Mouse (Mus musculus) splenic B cell, adult 2 months (primary cell): ENCODE data around the gene Ptpn7.

Source experiments
- DNase-seq: peaks from one replicate; pipeline ENCODE4 v3.0.0-alpha.2; 2011; ENCODE audit warnings: low read depth, low spot score
- H3K27me3 ChIP-seq: 2 replicates; pipeline ENCODE4 v1.6.1; 2012; ENCODE audit warnings: mild to moderate bottlenecking, low read length, moderate library complexity, mixed read lengths; ENCODE audit not compliant: control insufficient read depth, poor library complexity, insufficient read depth, severe bottlenecking
- H3K36me3 ChIP-seq: 2 replicates; pipeline ENCODE4 v1.6.1; 2012; ENCODE audit warnings: mild to moderate bottlenecking, low read length, moderate library complexity, mixed read lengths; ENCODE audit not compliant: control insufficient read depth, poor library complexity, insufficient read depth, severe bottlenecking

The Ptpn7 gene

DNA sequence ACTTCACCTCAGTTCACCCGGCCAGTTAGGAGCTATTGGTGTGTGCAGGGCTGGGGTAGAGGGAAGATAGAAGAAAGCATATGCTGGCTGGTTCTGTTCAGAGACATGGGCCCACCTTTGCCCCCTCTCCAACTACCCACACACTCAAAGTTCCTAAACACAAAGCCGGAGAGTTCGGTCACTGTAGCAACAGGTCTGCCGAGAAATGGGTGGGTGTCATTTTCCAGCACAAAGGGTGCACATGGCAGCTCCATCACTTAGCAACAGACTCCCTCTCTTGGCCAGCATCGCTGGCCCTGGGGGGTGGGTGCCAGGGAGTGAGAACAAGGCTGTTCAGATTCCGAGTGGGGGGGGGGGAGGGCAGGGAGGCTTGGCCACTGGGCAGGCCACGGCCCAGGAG, 26.6 kb downstream of the Ptpn7 start:
- Histone ChIP-seq H3K36me3 (peaks cover 7% of the 10 kb centered on the region), H3K27me3 (no peaks in the 10 kb centered on the region)
- DNase-seq, result no peak

GRCm38 (mm10) chr1:135159556-135160123, 27.1 kb downstream of the Ptpn7 start:
- DNase-seq, result no peak
- Histone ChIP-seq H3K36me3 (peaks cover 7% of the 10 kb centered on the region), H3K27me3 (no peaks in the 10 kb centered on the region)

DNA sequence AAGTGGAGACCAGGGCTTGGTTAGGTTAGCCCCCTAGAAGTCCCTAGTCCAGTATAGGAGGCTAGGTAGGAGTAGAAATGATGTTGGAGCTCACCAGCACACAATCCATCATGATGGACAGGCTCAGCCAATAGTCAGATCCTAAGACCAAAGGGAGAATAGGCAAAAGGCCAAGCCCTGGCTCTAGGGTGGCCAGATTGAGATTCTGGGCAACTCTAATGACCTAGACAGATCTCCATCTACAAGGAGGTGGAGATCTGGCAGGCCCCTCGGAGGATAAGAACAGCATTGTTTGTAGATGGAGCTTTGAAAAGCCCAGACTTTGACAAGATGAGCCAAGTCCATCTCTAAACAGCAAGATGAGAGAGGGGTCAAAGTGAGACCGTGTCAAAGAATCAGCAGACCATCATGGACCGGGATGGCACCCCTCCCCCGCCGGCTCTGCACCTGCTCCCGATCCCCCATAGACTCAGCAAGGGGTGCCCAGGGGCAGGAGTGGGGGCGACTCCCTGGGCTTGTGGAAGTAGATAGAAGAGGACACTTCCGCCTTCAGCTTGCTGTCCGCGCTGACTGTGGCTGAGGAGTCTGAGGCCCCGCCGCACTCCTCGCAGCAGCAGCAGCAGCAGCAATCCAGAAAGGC, 28.0 kb downstream of the Ptpn7 start:
- peaks cover under 1% of the 10 kb centered on the region; the same call in 1 of the 2 replicates for H3K36me3 ChIP-seq
- H3K27me3 ChIP-seq, result no peaks in the 10 kb centered on the region
- DNase-seq, result no peak

DNA sequence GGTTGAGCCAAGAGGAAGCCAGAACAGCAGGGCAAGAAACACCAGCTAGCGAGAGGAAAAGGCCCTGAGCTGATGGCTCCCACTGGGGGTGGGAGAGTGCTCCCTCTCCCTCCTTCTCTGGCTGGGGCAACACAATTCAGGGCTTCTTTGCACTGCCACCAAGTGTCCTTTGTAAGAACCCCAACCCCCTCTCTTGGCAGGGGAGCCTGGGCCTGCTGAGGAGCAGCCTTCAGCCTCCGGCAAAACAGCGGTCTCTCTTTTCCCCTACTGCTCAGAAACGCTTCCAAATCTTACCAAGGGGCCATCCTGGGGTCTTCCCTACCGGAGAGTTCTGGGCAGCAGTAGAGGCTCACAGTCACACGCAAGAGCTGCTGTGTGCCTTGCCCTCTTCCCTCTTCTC, 30.2 kb downstream of the Ptpn7 start:
- DNase-seq, result no peak
- H3K27me3 ChIP-seq, result no peaks in the 10 kb centered on the region
- no peaks in the 10 kb centered on the region for H3K36me3 ChIP-seq

GRCm38 (mm10) chr1:135167435-135167834, 34.9 kb downstream of the Ptpn7 start, which contains the start of gene Gpr37l1:
Gene Gpr37l1, minus strand, starts transcription at chr1:135167681.
- Histone ChIP-seq H3K27me3 (no peaks in the 10 kb centered on the region), H3K36me3 (no peaks in the 10 kb centered on the region)
- DNase-seq, result no peak

GRCm38 (mm10) chr1:135168453-135169200, 36.1 kb downstream of the Ptpn7 start:
- DNase-seq, result no peak
- no peaks in the 10 kb centered on the region for H3K27me3 ChIP-seq
- H3K36me3 ChIP-seq, result no peaks in the 10 kb centered on the region

GRCm38 (mm10) chr1:135169556-135170224, 37.2 kb downstream of the Ptpn7 start:
- no peaks in the 10 kb centered on the region; the same call in 1 of the 2 replicates for H3K27me3 ChIP-seq
- H3K36me3 ChIP-seq, result no peaks in the 10 kb centered on the region
- no peak for DNase-seq

DNA sequence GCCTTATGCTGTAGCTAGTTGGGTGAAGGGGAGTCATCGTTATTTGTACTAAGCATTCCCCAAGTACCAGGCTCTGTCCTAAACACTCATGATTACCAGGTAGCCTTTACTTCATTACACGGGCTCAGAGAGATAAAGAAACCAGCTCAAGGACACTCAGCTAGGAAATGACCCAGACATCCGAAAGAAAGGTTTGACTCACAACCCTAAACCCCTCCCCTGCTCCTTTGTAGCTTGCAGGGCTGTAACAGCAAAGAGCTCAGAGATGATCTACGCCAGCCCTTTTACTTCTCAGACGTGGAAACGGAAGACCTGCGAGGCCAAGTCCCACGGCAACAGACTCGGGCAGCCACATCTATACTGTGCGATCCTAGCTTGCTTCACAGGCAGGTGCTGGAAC, 37.8 kb downstream of the Ptpn7 start:
- DNase-seq, result no peak
- no peaks in the 10 kb centered on the region; the same call in 1 of the 2 replicates for H3K27me3 ChIP-seq
- no peaks in the 10 kb centered on the region for H3K36me3 ChIP-seq

DNA sequence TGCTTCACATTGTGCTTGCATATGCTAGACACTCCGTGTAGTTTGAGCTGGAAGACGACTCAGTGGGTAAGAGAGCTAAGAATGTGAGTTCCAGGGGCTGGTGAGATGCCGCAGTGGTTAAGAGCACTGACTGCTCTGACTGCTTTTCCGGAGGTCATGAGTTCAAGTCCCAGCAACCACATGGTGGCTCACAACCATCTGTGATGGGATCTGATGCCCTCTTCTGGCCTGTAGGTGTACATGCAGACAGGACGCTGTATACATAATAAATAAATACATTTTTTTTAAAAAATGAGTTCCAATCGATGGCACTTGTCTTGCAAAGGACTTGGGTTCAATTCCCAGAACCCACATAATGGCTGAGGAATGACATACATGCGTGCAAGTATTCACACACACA, 38.7 kb downstream of the Ptpn7 start:
- no peak for DNase-seq
- Histone ChIP-seq H3K27me3 (no peaks in the 10 kb centered on the region; the same call in 1 of the 2 replicates), H3K36me3 (no peaks in the 10 kb centered on the region)

- Histone ChIP-seq H3K27me3 (no peaks in the 10 kb centered on the region; the same call in 1 of the 2 replicates), H3K36me3 (no peaks in the 10 kb centered on the region)
- peak; percentile 31 for DNase-seq
Measured at GRCm38 (mm10) chr1:135171984-135172383, 39.5 kb downstream of the Ptpn7 start.

DNA sequence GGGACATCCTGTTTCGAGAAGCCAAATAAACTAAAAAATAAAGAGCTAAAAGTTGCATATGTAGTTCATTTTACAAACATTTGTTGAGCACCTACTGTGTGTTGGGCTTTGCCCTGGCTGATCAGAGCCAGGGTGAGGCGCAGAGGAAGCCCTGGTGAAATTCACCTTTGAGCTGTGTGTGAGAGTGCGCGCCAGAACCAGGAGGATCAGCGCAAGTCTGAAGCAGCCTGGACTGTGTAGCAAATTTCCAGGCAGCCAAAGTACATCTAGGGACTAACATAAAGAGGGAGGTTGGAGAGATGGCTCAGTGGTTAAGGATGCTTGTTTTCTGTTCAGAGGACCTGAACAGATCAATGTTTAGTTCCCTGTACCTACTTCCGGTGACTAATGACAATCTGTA, 40.8 kb downstream of the Ptpn7 start:
- DNase-seq, result no peak
- no peaks in the 10 kb centered on the region for H3K36me3 ChIP-seq
- H3K27me3 ChIP-seq, result no peaks in the 10 kb centered on the region; the same call in 1 of the 2 replicates

DNA sequence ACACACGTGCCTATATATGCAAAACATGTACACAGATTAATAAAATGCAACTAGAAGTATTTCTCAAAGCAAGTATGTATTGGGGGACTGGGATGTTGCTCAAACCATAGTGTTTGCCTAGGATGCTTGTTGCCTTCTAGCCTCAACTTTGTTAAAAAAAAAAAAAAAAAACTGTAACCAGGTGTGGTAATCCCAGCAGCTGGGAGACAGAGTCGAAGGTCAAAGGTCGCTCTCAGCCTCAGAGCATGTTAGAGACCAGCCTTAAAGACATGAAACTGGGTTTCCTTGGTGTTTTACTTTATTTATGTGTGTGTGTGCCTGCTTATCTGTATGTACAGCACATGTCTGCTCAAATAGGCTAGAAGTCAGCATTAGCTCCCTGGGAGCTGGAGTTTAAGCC, 42.7 kb downstream of the Ptpn7 start:
- Histone ChIP-seq H3K27me3 (no peaks in the 10 kb centered on the region; the same call in 1 of the 2 replicates), H3K36me3 (no peaks in the 10 kb centered on the region)
- no peak for DNase-seq

DNA sequence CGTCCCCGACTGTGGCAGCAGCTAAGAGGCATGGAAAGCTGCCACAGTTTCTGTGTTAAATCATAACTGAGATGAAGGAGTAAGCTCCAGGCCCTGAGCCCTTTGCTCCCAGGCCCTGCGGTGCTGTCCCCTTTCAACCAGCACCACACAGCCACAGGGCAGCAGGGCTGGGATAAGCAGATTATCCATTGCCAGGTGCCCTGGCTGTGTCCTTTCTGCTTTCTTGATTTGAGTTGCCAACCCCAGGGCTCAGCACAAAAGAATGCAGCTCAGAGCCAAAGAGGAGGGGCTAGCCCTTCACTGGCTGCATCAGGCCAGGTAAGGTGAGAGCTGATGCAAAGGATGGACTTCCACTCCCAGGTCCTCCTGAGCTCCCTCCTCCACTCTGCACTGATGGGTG, 45.2 kb downstream of the Ptpn7 start:
- Histone ChIP-seq H3K36me3 (no peaks in the 10 kb centered on the region), H3K27me3 (no peaks in the 10 kb centered on the region; the same call in 1 of the 2 replicates)
- no peak for DNase-seq

DNA sequence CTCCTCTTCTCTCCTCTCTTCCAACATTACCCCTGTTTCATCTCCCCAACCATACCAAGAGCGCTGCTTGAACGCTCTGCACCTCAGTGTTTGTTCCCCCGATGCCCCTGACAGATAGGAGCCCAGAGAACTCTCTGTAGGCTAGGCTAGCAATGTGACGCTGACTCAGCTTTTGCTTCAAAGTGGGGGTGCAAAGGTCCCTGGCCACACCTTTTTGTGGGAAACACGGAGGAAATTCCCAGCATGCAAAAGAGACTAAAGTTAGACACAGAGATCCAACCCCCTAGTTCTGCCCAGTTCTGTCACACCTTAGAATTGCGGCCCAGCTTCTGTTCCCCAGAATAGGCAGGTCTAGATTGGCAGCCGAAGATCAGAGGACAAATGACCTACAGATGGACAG, 46.4 kb downstream of the Ptpn7 start:
- no peaks in the 10 kb centered on the region for H3K36me3 ChIP-seq
- no peaks in the 10 kb centered on the region; the same call in 1 of the 2 replicates for H3K27me3 ChIP-seq
- DNase-seq, result no peak

DNA sequence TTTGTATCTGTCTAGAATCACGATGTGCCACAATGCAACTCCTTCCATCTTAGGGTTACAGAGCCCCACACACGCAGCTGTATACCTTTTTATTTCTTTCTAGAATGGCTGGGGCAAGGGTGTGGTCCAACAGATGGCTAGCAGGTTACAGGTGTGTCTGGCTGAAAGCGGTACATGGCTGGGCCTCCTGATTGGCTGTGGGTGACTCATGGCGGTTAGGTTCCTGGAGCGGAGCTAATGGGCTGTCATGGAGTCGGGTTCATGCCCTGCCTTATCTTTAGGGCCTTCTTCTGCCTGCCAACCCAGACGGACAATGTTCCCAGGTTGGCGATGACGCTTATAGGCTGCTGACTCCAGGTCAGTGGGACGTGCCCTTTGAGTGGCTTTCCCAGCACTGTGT, 48.3 kb downstream of the Ptpn7 start:
- no peak for DNase-seq

More for the DNA sequence above, 48.3 kb downstream of the Ptpn7 start:
- Histone ChIP-seq H3K36me3 (no peaks in the 10 kb centered on the region), H3K27me3 (no peaks in the 10 kb centered on the region)
